Mouse (Mus musculus): ENCODE measurements at regions not wholly inside any gene's neighbourhood (a gene's known extent, or its start where the extent isn't known, plus 50 kb on each side); places are given as distances from the start of the nearest gene placed in this dataset.

DNA sequence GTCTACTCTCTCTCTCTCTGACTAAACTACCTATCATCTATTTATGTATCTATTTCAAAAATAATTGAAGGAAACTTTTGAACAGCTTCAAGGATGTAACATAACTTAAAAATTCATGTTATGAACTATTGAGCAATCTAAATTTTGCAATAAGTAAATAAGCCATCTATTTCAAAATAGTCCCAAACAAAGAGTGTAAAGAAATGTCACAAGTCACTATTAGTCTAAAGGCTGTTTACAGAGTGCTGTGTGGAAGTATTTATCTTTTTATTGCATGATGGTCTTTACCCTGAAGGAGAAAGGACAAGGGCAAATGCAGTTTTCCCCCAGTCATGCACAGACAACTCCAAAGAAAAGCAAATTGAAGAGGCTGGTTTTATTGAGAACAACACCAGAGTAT is 496.0 kb downstream of the Olfm4 start:
- DNase-seq (ENCODE audit: low spot score in 2 of 2): no peak

- no peak for DNase-seq (ENCODE audit: low spot score in 2 of 2)
Measured at GRCm38 (mm10) chr14:80482771-80483170, 498.9 kb downstream of the Olfm4 start.

DNA sequence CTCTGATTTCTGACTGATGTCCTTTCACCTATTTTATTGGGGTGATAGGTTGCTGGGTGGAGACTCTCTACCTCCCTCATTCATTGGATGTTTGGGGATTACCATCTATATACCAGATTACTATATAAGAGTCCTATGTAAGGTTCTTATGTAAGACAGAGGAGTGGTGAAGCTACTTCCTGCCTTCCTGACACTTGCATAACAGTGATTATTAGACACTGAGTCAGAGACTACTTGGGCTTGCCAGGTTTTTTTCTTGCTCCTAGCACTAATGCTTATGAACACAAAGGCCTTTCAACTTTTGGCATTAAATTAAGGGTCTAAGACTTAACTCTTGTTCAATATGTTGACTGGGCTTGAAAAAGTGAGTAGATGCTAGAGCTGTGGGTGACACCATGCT is 500.4 kb downstream of the Olfm4 start:
- DNase-seq (ENCODE audit: low spot score in 2 of 2): no peak

DNA sequence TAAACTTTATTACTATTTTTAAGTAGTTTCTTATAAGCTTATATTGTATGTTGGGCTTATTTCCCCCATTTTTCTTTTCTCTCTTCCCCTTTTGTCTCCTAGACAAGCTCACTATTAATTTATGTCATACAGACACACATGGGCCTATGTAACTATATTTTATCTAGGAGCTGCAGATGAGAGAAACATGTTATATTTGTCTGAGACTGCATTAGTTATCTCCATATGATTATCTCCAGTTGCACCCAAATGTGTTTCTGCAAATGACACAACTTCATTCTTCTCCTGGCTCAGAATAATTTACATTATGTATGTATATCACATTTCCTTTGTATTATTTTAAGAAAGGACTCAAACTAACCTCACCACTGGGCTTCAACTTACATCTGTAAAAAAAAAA is 501.3 kb downstream of the Olfm4 start:
- no peak for DNase-seq (ENCODE audit: low spot score in 2 of 2)

GRCm38 (mm10) chr14:80486605-80487004 is 502.7 kb downstream of the Olfm4 start:
- DNase-seq (ENCODE audit: low spot score in 2 of 2): no peak

DNA sequence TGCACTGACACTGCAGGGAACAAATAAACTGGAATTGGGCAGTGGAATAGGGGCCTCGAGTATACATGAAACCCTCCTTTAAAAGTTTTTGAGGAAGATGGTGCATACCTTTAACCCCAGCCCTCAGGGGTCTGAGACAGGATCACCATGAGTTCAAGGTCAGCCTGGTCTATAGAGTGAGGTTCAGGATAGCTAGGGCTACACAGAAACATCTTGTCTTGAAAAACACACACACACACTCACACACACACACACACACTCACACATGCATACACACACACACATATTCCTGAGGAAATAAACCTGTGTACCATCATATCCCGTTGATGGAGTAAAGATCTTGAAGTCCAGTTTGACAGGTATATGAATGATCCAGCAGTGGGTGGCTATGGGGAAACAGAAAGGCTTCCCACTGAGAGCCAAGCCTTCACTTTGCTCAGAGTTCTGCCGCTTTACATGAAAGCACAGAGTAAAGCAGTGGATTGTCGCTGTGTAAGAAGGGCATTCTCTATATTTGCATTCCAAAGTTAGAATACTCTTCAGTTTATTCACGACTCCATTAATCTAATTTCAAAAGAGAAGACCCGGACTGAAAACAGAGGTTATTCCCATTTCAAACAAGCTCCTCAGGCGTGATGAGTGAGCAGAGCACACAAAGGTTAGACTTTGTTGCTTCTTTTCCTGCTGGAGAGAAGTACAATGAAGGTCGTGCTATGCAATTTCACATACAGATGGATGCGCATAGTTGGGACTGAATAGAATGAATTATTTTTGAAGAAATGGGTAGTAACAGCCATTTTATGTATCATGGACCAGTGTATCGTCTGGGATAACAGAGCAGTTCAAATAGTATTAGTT is 508.4 kb downstream of the Olfm4 start:
- DNase-seq (ENCODE audit: low spot score in 2 of 2): no peak

DNA sequence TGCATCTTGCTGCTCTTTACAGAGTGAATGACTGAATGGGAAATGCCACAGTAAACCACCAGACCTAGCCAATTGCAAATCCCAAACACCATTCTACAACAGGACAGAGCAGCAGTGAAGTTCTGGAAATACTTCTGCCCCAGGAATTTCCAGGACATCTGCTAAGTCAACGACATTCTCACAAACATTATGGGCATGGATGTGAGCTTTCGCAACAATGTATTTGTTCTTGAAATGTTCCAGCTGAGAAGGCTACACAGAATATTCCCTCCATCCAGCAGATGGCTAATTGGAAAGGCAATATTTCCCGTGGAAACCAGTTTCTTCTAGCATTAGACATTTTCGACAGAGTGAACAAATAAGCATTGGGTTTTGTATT is 509.0 kb downstream of the Olfm4 start:
- DNase-seq (ENCODE audit: low spot score in 2 of 2): no peak

DNA sequence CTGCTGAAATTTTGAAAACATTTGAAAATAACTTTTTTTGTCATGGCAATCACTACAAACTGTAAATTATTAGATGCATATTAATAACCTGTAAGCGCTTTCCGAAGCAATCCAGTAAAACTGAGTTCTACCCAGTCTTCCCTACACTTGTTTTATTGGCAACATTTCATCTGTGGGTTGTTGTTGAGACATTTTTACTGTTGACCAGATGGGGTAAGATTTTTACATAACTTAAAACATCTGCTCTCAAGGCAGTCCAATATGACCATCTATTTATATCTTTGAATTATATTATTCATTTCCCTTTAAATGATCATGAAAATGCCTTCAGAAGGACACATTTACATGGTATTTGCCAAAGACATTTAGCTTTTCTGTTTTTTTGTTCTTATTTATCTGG is 520.5 kb downstream of the Olfm4 start:
- DNase-seq (ENCODE audit: low spot score in 2 of 2): no peak

DNA sequence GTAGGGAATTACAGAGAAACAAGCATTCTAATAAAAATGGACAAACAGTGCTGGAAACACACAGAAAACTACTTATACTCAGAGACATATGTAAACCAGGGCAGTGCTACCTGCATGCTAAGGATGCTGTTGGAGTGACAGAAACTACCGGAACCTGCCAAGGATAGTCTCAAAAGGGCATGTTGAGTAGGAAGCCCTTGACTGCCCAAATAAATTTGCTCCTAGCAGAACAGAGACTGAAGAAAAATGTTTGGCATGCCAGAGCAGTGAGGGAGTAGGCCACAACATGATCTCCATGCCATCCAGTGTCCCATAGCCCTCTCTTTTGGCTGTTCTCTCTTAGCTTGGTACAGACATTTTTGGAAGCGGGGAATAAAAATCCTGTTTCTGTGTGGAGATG is 532.7 kb downstream of the Olfm4 start:
- DNase-seq (ENCODE audit: low spot score in 2 of 2): no peak

DNA sequence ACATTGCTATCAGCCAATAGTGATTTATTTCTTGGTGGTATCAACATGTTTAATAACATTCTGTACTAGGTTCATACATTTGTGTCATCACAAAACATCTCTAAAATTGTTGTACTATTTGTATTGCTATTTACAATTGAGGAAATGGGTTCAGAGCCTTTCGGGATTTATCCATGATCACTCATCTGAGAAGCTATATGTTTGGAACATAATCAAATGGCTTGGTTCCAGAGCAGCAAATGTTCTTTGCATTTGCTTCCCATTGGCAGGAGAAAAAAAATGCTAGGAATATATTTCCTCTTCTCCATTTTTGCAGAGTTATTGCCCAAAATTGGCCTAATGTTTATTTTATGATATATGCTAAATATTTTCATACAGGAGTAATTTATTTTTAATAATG is 537.3 kb downstream of the Olfm4 start:
- DNase-seq (ENCODE audit: low spot score in 2 of 2): no peak

GRCm38 (mm10) chr14:80521631-80522030 is 537.8 kb downstream of the Olfm4 start:
- DNase-seq (ENCODE audit: low spot score in 2 of 2): no peak

- no peak for DNase-seq (ENCODE audit: low spot score in 2 of 2)
Measured at GRCm38 (mm10) chr14:80522536-80522935, 538.7 kb downstream of the Olfm4 start.

DNA sequence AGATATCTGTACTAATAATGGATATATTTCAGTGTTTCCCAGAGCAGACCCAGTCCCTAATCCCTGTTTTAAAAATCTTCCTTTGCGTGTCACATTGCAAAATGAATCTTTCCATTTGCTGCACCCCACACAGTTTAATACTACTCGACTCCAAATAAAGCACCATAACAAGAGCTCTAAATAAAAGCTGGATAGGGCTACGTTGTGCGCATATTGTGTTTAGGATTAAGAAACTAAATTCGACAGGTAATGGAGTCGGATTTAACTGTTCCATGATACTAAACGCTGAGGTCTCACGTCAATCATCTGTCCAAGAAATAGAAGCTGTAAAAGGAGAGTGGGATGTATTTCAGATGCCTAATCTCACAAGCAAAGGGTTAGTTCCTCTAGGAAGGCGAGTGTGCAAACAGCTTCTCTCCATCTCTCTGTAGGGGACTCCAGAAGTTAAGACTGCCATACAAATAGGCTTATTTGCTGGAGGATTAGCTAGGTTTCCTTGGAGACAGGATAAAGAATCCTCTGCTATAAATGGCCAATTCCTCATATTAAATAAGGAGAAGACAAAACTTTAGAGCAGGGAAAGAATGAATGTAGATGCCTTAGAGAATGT is 544.6 kb downstream of the Olfm4 start:
- no peak for DNase-seq (ENCODE audit: low spot score in 2 of 2)

- no peak for DNase-seq (ENCODE audit: low spot score in 2 of 2)
Measured at GRCm38 (mm10) chr14:80536044-80536745, 552.3 kb downstream of the Olfm4 start.

- no peak for DNase-seq (ENCODE audit: low spot score in 2 of 2)
Measured at GRCm38 (mm10) chr14:80559950-80560349, 576.1 kb downstream of the Olfm4 start.

Data from right cerebral cortex, adult 2 months (tissue).